Comparison of ENCODE assay signal across 8 mouse cellular contexts in the genomic region with DNA sequence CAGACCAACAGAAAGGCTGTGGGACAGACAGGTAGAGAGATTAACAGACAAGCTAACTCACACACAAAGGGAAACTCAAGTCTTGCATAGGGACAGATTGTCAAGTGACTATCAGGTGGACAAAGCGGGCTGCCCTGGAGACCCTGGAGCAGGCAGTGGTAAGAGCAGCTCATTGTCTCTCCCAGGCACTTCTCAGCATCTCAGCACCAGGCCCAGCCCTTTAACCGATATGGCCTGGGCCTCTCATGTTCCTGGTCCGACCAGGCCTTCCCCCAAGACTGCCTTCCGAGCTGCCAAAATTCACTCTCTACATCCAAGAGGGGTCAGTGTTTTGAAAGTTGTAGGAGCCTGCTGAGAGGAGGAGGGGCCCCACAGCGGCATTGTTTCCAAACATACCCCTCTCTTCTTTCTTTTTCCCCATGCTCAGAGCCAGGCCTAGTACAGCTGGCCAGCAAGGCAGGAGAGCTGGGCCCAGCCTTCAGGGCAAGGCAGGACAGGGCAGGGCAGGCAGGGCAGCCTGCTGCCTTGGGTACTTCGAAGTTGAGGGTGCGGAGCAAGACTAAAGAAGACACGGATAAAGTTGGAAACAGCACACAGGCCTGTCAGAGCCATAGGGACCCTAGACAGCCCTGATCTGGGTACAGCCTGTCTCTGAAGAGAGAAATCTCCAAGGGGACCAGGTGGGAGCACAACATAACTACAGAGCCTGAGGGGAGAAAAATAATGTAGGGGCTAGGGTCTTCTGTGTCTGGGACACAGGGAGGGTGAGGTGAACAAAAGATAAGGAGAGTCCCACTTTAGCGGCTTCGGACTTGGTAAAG. TPM values are rescaled to one million over a fixed set of nuclear protein-coding genes. Genes with fewer than 3 reads are reported as not detected.
DNase-seq lines count a peak whose midpoint lies in the region; ATAC-seq lines count a peak whose summit lies in the region.

No protein-coding gene starts in this region.

- peak overlapping the region; percentile 70 for H3K4me3 ChIP-seq in lung, embryonic 16.5 days (ENCODE audit: low read length)
- no peak overlapping the region for H3K4me3 ChIP-seq in heart, embryonic 14.5 days (ENCODE audit: control insufficient read depth in 1 of 2, insufficient read depth in 1 of 2, low read depth in 1 of 2, low read length in 2 of 2)

- H3K36me3 ChIP-seq in lung, embryonic 16.5 days (ENCODE audit: control insufficient read depth, insufficient read depth, low read length) = no peaks in the 10 kb centered on the region
- no peaks in the 10 kb centered on the region for H3K36me3 ChIP-seq in heart, embryonic 14.5 days (ENCODE audit: control insufficient read depth, insufficient read depth, low read length)

- H3K4me1 ChIP-seq in lung, embryonic 16.5 days (replicated peaks; ENCODE audit: control insufficient read depth, insufficient read depth, low read length) = peaks cover 9% of the 10 kb centered on the region
- H3K4me1 ChIP-seq in heart, embryonic 14.5 days (ENCODE audit: control insufficient read depth in 2 of 2, insufficient read depth in 2 of 2, low read length in 2 of 2) = peaks cover 4 to 5% of the 10 kb centered on the region in 2 experiments; a peak in 2 of 4 replicates

- peaks cover 44% of the 10 kb centered on the region for H3K27me3 ChIP-seq in lung, embryonic 16.5 days (ENCODE audit: control insufficient read depth, insufficient read depth, low read depth, low read length)
- peaks cover 71% of the 10 kb centered on the region for H3K27me3 ChIP-seq in heart, embryonic 14.5 days (ENCODE audit: control insufficient read depth, insufficient read depth, low read length)

- DNase-seq in lung, postnatal 14 days = no peak
- DNase-seq in lung, postnatal 10 days = peak; percentile 64
- DNase-seq in adrenal gland, adult 18-20 months (ENCODE audit: low spot score in 2 of 2) = no peak
- DNase-seq in yolk sac, embryonic 10.5 days (ENCODE audit: low spot score) = no peak
- DNase-seq in spleen, adult 18-20 months = no peak

- H3K4me2 ChIP-seq in lung, embryonic 16.5 days (ENCODE audit: low read depth, low read length) = peak overlapping the region; percentile 100
- H3K4me2 ChIP-seq in heart, embryonic 14.5 days (ENCODE audit: low read length) = peak overlapping the region; percentile 100

- H3K9ac ChIP-seq in lung, embryonic 16.5 days (ENCODE audit: low read length) = peak overlapping the region; percentile 67; the same call in 1 of the 2 replicates
- H3K9ac ChIP-seq in heart, embryonic 14.5 days (ENCODE audit: low read length) = no peak overlapping the region

- H3K27ac ChIP-seq in lung, embryonic 16.5 days (ENCODE audit: low read length) = no peak overlapping the region
- no peak overlapping the region for H3K27ac ChIP-seq in heart, embryonic 14.5 days (replicated peaks in 1 of 2; ENCODE audit: control insufficient read depth in 1 of 2, insufficient read depth in 1 of 2, low read depth in 2 of 2, low read length in 2 of 2)

- no peaks in the 10 kb centered on the region for H3K9me3 ChIP-seq in lung, embryonic 16.5 days (ENCODE audit: control insufficient read depth, low read length)
- no peaks in the 10 kb centered on the region for H3K9me3 ChIP-seq in heart, embryonic 14.5 days (ENCODE audit: control insufficient read depth, low read length)

- 40% methylated on average over 10 of the region's 10 CpGs for WGBS in lung, embryonic 16.5 days
- WGBS in heart, embryonic 14.5 days = 46% methylated on average over 10 of the region's 10 CpGs

- ATAC-seq in lung, embryonic 16.5 days (ENCODE audit: low read depth) = no peak
- no peak for ATAC-seq in heart, embryonic 14.5 days (ENCODE audit: insufficient number of reproducible peaks, insufficient read depth, low FRiP score, low read depth)
- ATAC-seq in frontal cortex, adult (ENCODE audit: low TSS enrichment) = no peak

RNA-seq across cellular contexts. Expression of gene Kcnq4, which starts 2.5 kb away (rescaled TPM):
- polyA plus RNA-seq in lung, embryonic 16.5 days (2015; fragmentation: Nextera tagmentation; extraction: Ambion mirVana) = 4.7 and 5.1 TPM in 2 replicates
- polyA plus RNA-seq in heart, embryonic 14.5 days (2014; fragmentation: Nextera tagmentation; extraction: Ambion mirVana) = 0.24 and 0.54 TPM in 2 replicates
- total RNA-seq in adrenal gland, adult 18-20 months (2021) = 1 to 10 TPM; 1.5 to 3.1 TPM
